Mouse (Mus musculus) CH12.LX (cell line): ENCODE data around the gene Son. TPM values are rescaled to one million over a fixed set of nuclear protein-coding genes. Genes with fewer than 3 reads are reported as not detected.

Experiments
- DNase-seq: peaks from one replicate; pipeline ENCODE4 v3.0.0-alpha.2; 2013; ENCODE audit errors: extremely low read depth
- H3K27ac ChIP-seq: 2 replicates; pipeline ENCODE4 v1.5.1; 2012; ENCODE audit warnings: low read depth, mild to moderate bottlenecking, control low read depth, moderate library complexity; ENCODE audit not compliant: insufficient read depth
- H3K27me3 ChIP-seq: replicated peaks from 2 replicates; pipeline ENCODE3; 2012; ENCODE audit warnings: inconsistent platforms
- H3K36me3 ChIP-seq, 2 experiments: replicated peaks in 1 of 2; 2 replicates each; pipeline versions ENCODE3 to v1.6.1; 2012; ENCODE audit warnings: inconsistent platforms in 1 of 2, low read length in 1 of 2, mild to moderate bottlenecking in 1 of 2, mixed read lengths in 1 of 2, moderate library complexity in 1 of 2; ENCODE audit not compliant: control insufficient read depth in 1 of 2, insufficient read depth in 1 of 2
- H3K4me1 ChIP-seq, 2 experiments: 2 replicates each; pipeline ENCODE4 v1.6.1; 2012; ENCODE audit warnings: inconsistent platforms in 1 of 2, moderate library complexity in 1 of 2; ENCODE audit not compliant: insufficient read depth in 2 of 2, control insufficient read depth in 1 of 2
- H3K4me2 ChIP-seq: 2 replicates; pipeline ENCODE4 v1.6.1; 2012; ENCODE audit warnings: low read depth, mild to moderate bottlenecking, control low read depth; ENCODE audit not compliant: poor library complexity, insufficient read depth, severe bottlenecking
- H3K4me3 ChIP-seq, 3 experiments: fragments of 150-350 bp in 1 of 3; sonication (generic) in 1 of 3; replicated peaks in 1 of 3; 2 replicates each; pipeline versions ENCODE3 to v1.5.1; 2011 to 2012; ENCODE audit warnings: low read depth in 2 of 3, low read length in 2 of 3, mild to moderate bottlenecking in 2 of 3, moderate library complexity in 2 of 3, control low read depth in 1 of 3, improper control_type of control experiment in 1 of 3, inconsistent platforms in 1 of 3, mixed read lengths in 1 of 3; ENCODE audit not compliant: poor library complexity in 1 of 3
- H3K79me2 ChIP-seq: replicated peaks from 2 replicates; pipeline ENCODE4 v1.6.1; 2012; ENCODE audit warnings: mild to moderate bottlenecking, moderate library complexity; ENCODE audit not compliant: control insufficient read depth, poor library complexity, insufficient read depth, severe bottlenecking; ENCODE audit errors: extremely low read depth
- H3K9ac ChIP-seq: 2 replicates; pipeline ENCODE4 v1.6.1; 2012; ENCODE audit warnings: low read depth, mild to moderate bottlenecking, control low read depth, moderate library complexity; ENCODE audit not compliant: insufficient read depth
- H3K9me3 ChIP-seq: replicated peaks from 2 replicates; pipeline ENCODE3; 2012; ENCODE audit warnings: low read length, inconsistent platforms, mixed read lengths
- BHLHE40 ChIP-seq: IDR thresholded peaks from 2 replicates; pipeline ENCODE4 v1.6.1; 2011; ENCODE audit warnings: mild to moderate bottlenecking, low read depth, low read length, improper control_type of control experiment
- CHD1 ChIP-seq: IDR thresholded peaks from 2 replicates; pipeline ENCODE4 v1.6.1; 2012; ENCODE audit warnings: low read depth, low read length, improper control_type of control experiment, inconsistent platforms
- CHD2 ChIP-seq: IDR thresholded peaks from 2 replicates; pipeline ENCODE4 v1.6.1; 2011; ENCODE audit warnings: low read length, improper control_type of control experiment
- CTCF ChIP-seq, 2 experiments: IDR thresholded peaks in 1 of 2; conservative IDR thresholded peaks in 1 of 2; 2 replicates each; pipeline ENCODE4 v1.5.1; 2011 to 2012; ENCODE audit warnings: low read depth in 2 of 2, low read length in 2 of 2, improper control_type of control experiment in 1 of 2, inconsistent platforms in 1 of 2, mild to moderate bottlenecking in 1 of 2, moderate library complexity in 1 of 2
- ELF1 ChIP-seq: IDR thresholded peaks from 2 replicates; pipeline ENCODE4 v1.6.1; 2014; ENCODE audit warnings: low read depth, mild to moderate bottlenecking, inconsistent platforms, low read length, improper control_type of control experiment
- EP300 ChIP-seq: IDR thresholded peaks from 2 replicates; pipeline ENCODE4 v1.6.1; 2011; ENCODE audit warnings: low read length, improper control_type of control experiment
- ETS1 ChIP-seq: conservative IDR thresholded peaks from 2 replicates; pipeline ENCODE4 v1.6.1; 2012; ENCODE audit warnings: low read depth, mild to moderate bottlenecking, inconsistent platforms, low read length, improper control_type of control experiment, moderate library complexity
- GABPA ChIP-seq: IDR thresholded peaks from 2 replicates; pipeline ENCODE4 v1.6.1; 2012; ENCODE audit warnings: low read depth, low read length, improper control_type of control experiment, inconsistent platforms; ENCODE audit not compliant: insufficient replicate concordance
- IRF4 ChIP-seq: IDR thresholded peaks from 2 replicates; pipeline ENCODE4 v1.6.1; 2014; ENCODE audit warnings: low read depth, mild to moderate bottlenecking, inconsistent platforms, low read length, improper control_type of control experiment
- JUND ChIP-seq: conservative IDR thresholded peaks from 2 replicates; pipeline ENCODE4 v1.6.1; 2011; ENCODE audit warnings: low read depth, low read length, improper control_type of control experiment
- MAFK ChIP-seq: IDR thresholded peaks from 2 replicates; pipeline ENCODE4 v1.6.1; 2011; ENCODE audit warnings: low read length, improper control_type of control experiment; ENCODE audit not compliant: insufficient replicate concordance
- MAX ChIP-seq: IDR thresholded peaks from 2 replicates; pipeline ENCODE4 v1.6.1; 2011; ENCODE audit warnings: low read length, improper control_type of control experiment
- MEF2A ChIP-seq: IDR thresholded peaks from 2 replicates; pipeline ENCODE4 v1.6.1; 2014; ENCODE audit warnings: low read depth, mild to moderate bottlenecking, inconsistent platforms, low read length, improper control_type of control experiment, borderline replicate concordance
- TBP ChIP-seq: conservative IDR thresholded peaks from 2 replicates; pipeline ENCODE4 v1.6.1; 2011; ENCODE audit warnings: low read depth, low read length, improper control_type of control experiment
- UBTF ChIP-seq: IDR thresholded peaks from 2 replicates; pipeline ENCODE4 v1.6.1; 2012; ENCODE audit warnings: low read depth, mild to moderate bottlenecking, inconsistent platforms, low read length, improper control_type of control experiment, moderate library complexity
- dilution Hi-C: fragments of 300-500 bp; cut with MboI; formaldehyde crosslinking; loops from 2 replicates; pipeline ENCODE4 v1.14.3; 2020; ENCODE audit warnings: low sequenced_read_pairs; ENCODE audit not compliant: extremely low pct_unique_long_range_greater_than_20kb, extremely low pct_ligation_motif_present
- in situ Hi-C: fragments of 300-500 bp; cut with MboI; formaldehyde crosslinking; loops from 3 replicates; pipeline ENCODE4 v1.14.3; 2019; ENCODE audit warnings: low sequenced_read_pairs, low pct_ligation_motif_present, low pct_unique_long_range_greater_than_20kb, mixed read lengths
- polyA plus RNA-seq: library from polyadenylated mRNA; unstranded; fragments of >175 nt; gene quantifications from 2 replicates; pipeline ENCODE4 v1.2.1, GENCODE M21; 2012; ENCODE audit warnings: low read depth; ENCODE audit not compliant: insufficient read length
- total RNA-seq, 2 experiments: library from RNA; depleted of rRNA; stranded (reverse); fragments of 300-350 nt in 1 of 2; fragments of >200 nt in 1 of 2; gene quantifications; 2 replicates each; pipeline ENCODE4 v1.2.3; 2012 to 2014

Gene Son
- total and polyA plus RNA-seq, 3 experiments, result 126 to 271 (median 206) TPM

GRCm38 (mm10) chr16:91601693-91602092 lies 45.6 kb upstream of the Son start:
- TF ChIP-seq MEF2A, result no peak
- peak; percentile 22; the same call in 1 of the 2 replicates for TF ChIP-seq BHLHE40
- TF ChIP-seq CHD1, result no peak
- peak; percentile 83 for TF ChIP-seq IRF4
- 0 out of 2 replicates have a peak, but pooled peaks have one; percentile 54 for TF ChIP-seq TBP
- no peak for TF ChIP-seq MAX
- TF ChIP-seq EP300, result peak; percentile 79
- 0 out of 2 replicates have a peak, but pooled peaks have one; percentile 16 for TF ChIP-seq ETS1
- H3K79me2 ChIP-seq, result no peaks in the 10 kb centered on the region
- H3K9me3 ChIP-seq, result no peaks in the 10 kb centered on the region
- peak; percentile 39 for DNase-seq
- in situ Hi-C loops, result no loop called here
- H3K4me1 ChIP-seq, result peaks cover 6 to 15% of the 10 kb centered on the region in 2 experiments
- no peaks in the 10 kb centered on the region for H3K36me3 ChIP-seq
- dilution Hi-C loops, result no loop called here
- no peak overlapping the region for H3K9ac ChIP-seq
- no peak overlapping the region for H3K4me3 ChIP-seq
- peaks cover 14% of the 10 kb centered on the region for H3K27me3 ChIP-seq
- peak overlapping the region; percentile 60 for H3K4me2 ChIP-seq
- H3K27ac ChIP-seq, result no peak overlapping the region

- H3K79me2 ChIP-seq, result no peaks in the 10 kb centered on the region
- no peak overlapping the region for H3K27ac ChIP-seq
- no peaks in the 10 kb centered on the region for H3K9me3 ChIP-seq
- in situ Hi-C loops, result no loop called here
- peaks cover 3 to 15% of the 10 kb centered on the region in 2 experiments for H3K4me1 ChIP-seq
- H3K27me3 ChIP-seq, result peaks cover 1% of the 10 kb centered on the region
- TF ChIP-seq UBTF, result no peak
- no peak for TF ChIP-seq CTCF (conservative IDR thresholded peaks at IDR 0.05 in 1 of 2, IDR thresholded peaks at IDR 0.05 in 1 of 2; ENCODE audit: low read depth in 2 of 2, low read length in 2 of 2)
- TF ChIP-seq IRF4, result no peak
- TF ChIP-seq MEF2A, result no peak
- no peak for TF ChIP-seq CHD2
- no peak for TF ChIP-seq ELF1
- no peak for TF ChIP-seq JUND
- TF ChIP-seq MAFK, result no peak
- no peak for TF ChIP-seq EP300
- no peak for TF ChIP-seq BHLHE40
- no peak for TF ChIP-seq GABPA
- no peak for DNase-seq
- no peaks in the 10 kb centered on the region for H3K36me3 ChIP-seq
- dilution Hi-C loops, result no loop called here
- H3K9ac ChIP-seq, result no peak overlapping the region
- no peak overlapping the region for H3K4me3 ChIP-seq
- no peak overlapping the region for H3K4me2 ChIP-seq
These were observed 42.1 kb upstream of the Son start for GRCm38 (mm10) chr16:91605156-91605555.
